Mouse (Mus musculus) heart, embryonic 15.5 days (tissue): Measurements from ENCODE around the gene Faap24. TPM values are rescaled to one million over a fixed set of nuclear protein-coding genes. Genes with fewer than 3 reads are reported as not detected.
A peak's percentile ranks its signal among the peaks of the same experiment; 100 is the strongest.

Source experiments
- ATAC-seq: fragments of 200-750 bp; cut with Nextera tagmentation; replicated peaks from 2 replicates; pipeline ENCODE4 v1.8.0; 2017; ENCODE audit warnings: low read depth, moderate TSS enrichment; ENCODE audit not compliant: insufficient number of reproducible peaks, insufficient read depth, low FRiP score
- H3K27ac ChIP-seq: fragments of 300-500 bp; sonication (generic); 2 replicates; pipeline ENCODE4 v1.5.1; 2015; ENCODE audit warnings: mild to moderate bottlenecking, inconsistent platforms
- H3K27me3 ChIP-seq: fragments of 300-500 bp; sonication (generic); 2 replicates; pipeline ENCODE4 v1.6.1; 2015; ENCODE audit warnings: inconsistent platforms
- H3K36me3 ChIP-seq: fragments of 300-500 bp; sonication (generic); 2 replicates; pipeline ENCODE4 v1.6.1; 2015; ENCODE audit warnings: mild to moderate bottlenecking, inconsistent platforms
- H3K4me1 ChIP-seq: fragments of 300-500 bp; sonication (generic); replicated peaks from 2 replicates; pipeline ENCODE4 v1.6.1; 2015; ENCODE audit warnings: inconsistent platforms
- H3K4me2 ChIP-seq: fragments of 300-500 bp; sonication (generic); 2 replicates; pipeline ENCODE4 v1.6.1; 2015; ENCODE audit warnings: inconsistent platforms, mild to moderate bottlenecking, moderate library complexity
- H3K4me3 ChIP-seq: fragments of 300-500 bp; sonication (generic); 2 replicates; pipeline ENCODE4 v1.5.1; 2015; ENCODE audit warnings: mild to moderate bottlenecking, inconsistent platforms
- H3K9ac ChIP-seq: fragments of 300-500 bp; sonication (generic); 2 replicates; pipeline ENCODE4 v1.6.1; 2015; ENCODE audit warnings: mild to moderate bottlenecking, inconsistent platforms
- H3K9me3 ChIP-seq: fragments of 300-500 bp; sonication (generic); replicated peaks from 2 replicates; pipeline ENCODE4 v1.6.1; 2016; ENCODE audit warnings: inconsistent platforms
- WGBS: fragments of 180-500 bp; shearing (Covaris S2); methylation state at CpG from one replicate; pipeline ENCODE4 v1.1.7; 2015; ENCODE audit warnings: mixed read lengths; 5-methylcytosine and 5-hydroxymethylcytosine counted together
- polyA plus RNA-seq: library from polyadenylated mRNA; unstranded; fragments of >200 nt; fragmentation: Nextera tagmentation; extraction: Ambion mirVana; gene quantifications from 2 replicates; pipeline ENCODE4 v1.2.1, GENCODE M21; 2015

The Faap24 gene
- 12.1 and 13.6 TPM in 2 replicates for polyA plus RNA-seq

DNA sequence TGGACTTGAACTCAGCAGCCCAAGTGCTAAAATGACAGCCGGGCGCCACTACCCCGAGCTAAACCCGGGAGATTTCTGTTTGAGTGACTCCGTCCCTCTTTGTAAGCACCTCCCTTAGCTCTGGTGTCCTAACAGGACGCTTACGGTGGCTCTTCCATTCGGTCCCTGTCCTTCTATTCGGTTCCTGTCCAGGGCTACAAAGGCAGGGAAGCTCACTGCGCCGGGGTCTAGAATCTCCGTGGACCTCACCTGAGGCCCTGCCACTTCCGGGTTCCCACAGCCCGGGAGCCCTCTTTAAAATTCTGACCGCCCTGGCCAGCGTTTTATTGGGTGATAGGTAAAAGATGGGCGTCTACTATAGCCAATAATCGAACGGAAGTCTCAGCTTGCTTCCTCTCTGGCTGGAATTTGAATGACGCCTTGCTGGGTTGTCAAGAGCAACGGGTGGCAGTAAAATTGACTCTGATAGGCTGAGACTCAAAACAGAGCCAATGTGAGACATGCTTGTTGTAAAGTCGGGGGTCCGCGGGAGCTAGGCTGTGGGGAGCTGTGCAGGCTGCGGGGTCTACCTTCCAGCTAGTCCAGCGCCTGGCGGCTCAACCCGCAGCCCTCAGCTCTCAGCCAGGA is at the start of gene Faap24, which contains the start of gene Cep89:
Gene Faap24, minus strand, starts transcription at position 295 of the 627 bp plus-strand sequence.
Gene Cep89, plus strand, starts transcription at position 494 of the 627 bp plus-strand sequence.
- Histone ChIP-seq H3K36me3 (peaks cover 33% of the 10 kb centered on the region; the same call in 1 of the 2 replicates), H3K27me3 (no peaks in the 10 kb centered on the region), H3K4me2 (peak within 1 kb of the TSS; percentile 87), H3K4me3 (peak within 1 kb of the TSS; percentile 71), H3K9me3 (no peaks in the 10 kb centered on the region), H3K4me1 (peaks cover 17% of the 10 kb centered on the region), H3K9ac (peak within 1 kb of the TSS; percentile 63), H3K27ac (peak within 1 kb of the TSS; percentile 32; the same call in 1 of the 2 replicates)
- WGBS, result under 1% methylated on average over 28 of the region's 28 CpGs
- ATAC-seq, result peak; percentile 92

DNA sequence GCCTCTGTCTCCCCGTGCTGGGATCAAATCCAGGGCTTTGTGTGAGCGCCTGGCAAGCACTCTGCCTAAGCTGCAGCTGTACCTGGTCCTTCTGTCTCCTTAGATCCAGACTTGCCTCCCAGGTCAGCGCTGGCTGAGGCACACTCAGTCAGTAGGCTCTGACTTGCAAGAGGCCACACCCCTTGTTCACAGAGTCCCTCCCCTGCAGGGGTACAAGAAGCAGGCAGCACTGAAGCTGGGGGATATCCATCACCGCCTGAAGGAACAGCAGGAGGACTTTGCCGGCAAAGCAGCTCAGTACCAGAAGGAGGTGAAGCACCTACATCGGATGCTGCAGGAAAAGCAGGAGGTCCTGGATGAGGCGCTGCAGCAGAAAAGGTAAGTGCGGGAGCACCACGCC is 38.6 kb upstream of the Faap24 start:
- H3K9me3 ChIP-seq, result no peaks in the 10 kb centered on the region
- H3K36me3 ChIP-seq, result peaks cover 64% of the 10 kb centered on the region
- no peaks in the 10 kb centered on the region for H3K27me3 ChIP-seq
- no peak overlapping the region for H3K4me2 ChIP-seq
- no peaks in the 10 kb centered on the region for H3K4me1 ChIP-seq
- H3K27ac ChIP-seq, result no peak overlapping the region
- H3K4me3 ChIP-seq, result no peak overlapping the region
- no peak for ATAC-seq
- 83% methylated on average over 9 of the region's 9 CpGs for WGBS
- H3K9ac ChIP-seq, result no peak overlapping the region

GRCm38 (mm10) chr7:35428146-35428545 is 31.5 kb upstream of the Faap24 start:
- ATAC-seq, result no peak
- 91% methylated on average over 10 of the region's 10 CpGs for WGBS
- Histone ChIP-seq H3K9ac (no peak overlapping the region), H3K9me3 (no peaks in the 10 kb centered on the region), H3K4me2 (no peak overlapping the region), H3K27me3 (no peaks in the 10 kb centered on the region), H3K4me3 (no peak overlapping the region), H3K4me1 (no peaks in the 10 kb centered on the region), H3K27ac (no peak overlapping the region), H3K36me3 (peaks cover 63% of the 10 kb centered on the region)

DNA sequence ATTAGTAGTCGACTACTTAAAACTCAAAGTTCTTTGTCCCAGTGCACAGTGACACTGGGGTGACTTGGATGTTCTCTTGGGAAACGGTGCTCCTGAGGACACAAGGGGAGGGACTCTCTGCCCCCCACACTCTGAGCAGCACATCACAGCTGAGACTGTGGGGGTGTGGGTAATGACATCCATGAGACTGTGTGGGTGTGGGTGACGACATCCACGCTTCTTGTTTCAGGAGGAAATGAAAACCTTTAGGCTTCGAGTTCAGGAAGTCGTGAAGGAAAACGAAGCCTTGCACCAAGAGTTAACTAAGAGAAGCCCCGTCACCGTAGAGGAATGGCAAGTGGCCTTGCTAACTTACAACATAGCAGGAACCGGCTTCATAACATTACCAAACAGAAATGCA is 26.4 kb upstream of the Faap24 start:
- Histone ChIP-seq H3K9me3 (no peaks in the 10 kb centered on the region), H3K36me3 (peaks cover 58% of the 10 kb centered on the region), H3K27ac (no peak overlapping the region), H3K27me3 (no peaks in the 10 kb centered on the region), H3K4me1 (no peaks in the 10 kb centered on the region), H3K4me2 (no peak overlapping the region), H3K4me3 (no peak overlapping the region), H3K9ac (no peak overlapping the region)
- WGBS, result 83% methylated on average over 10 of the region's 10 CpGs
- no peak for ATAC-seq

- Histone ChIP-seq H3K9ac (no peak overlapping the region), H3K9me3 (no peaks in the 10 kb centered on the region), H3K27ac (no peak overlapping the region), H3K4me2 (no peak overlapping the region), H3K4me1 (0 out of 2 replicates have a peak, but pooled peaks cover 2% of the 10 kb centered on the region), H3K4me3 (no peak overlapping the region), H3K36me3 (peaks cover 41% of the 10 kb centered on the region), H3K27me3 (no peaks in the 10 kb centered on the region)
- WGBS, result 79% methylated on average over 5 of the region's 5 CpGs
- ATAC-seq, result 0 out of 2 replicates have a peak, but pooled peaks have one; percentile 16
These were observed 20.0 kb upstream of the Faap24 start for GRCm38 (mm10) chr7:35416654-35416948.

- H3K4me1 ChIP-seq, result 0 out of 2 replicates have a peak, but pooled peaks cover 2% of the 10 kb centered on the region
- H3K27me3 ChIP-seq, result no peaks in the 10 kb centered on the region
- peaks cover 37% of the 10 kb centered on the region for H3K36me3 ChIP-seq
- 82% methylated on average over 9 of the region's 9 CpGs for WGBS
- no peak overlapping the region for H3K27ac ChIP-seq
- ATAC-seq, result no peak
- H3K4me3 ChIP-seq, result no peak overlapping the region
- H3K9ac ChIP-seq, result no peak overlapping the region
- H3K4me2 ChIP-seq, result no peak overlapping the region
- H3K9me3 ChIP-seq, result no peaks in the 10 kb centered on the region
These were observed 19.4 kb upstream of the Faap24 start for GRCm38 (mm10) chr7:35415801-35416653.

DNA sequence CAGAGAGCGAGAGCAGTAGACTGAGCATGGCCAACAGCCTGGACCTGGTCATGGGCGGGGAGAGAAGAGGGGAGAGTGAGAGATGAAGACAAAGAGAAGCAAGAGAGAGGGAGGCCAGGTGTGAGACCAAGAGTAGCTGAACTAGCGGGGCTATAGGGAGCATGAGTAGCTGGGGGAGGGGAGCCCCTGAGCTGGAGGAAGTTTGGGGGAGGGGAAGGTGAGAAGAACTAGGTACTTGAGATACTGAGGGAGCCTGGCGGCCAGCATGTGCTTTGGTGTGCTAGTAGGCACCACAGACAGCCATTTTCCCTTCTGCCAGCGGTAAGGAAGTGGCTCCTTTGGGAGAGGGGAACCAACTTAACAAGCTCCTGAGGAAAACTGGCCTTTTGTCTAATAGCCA is 18.6 kb upstream of the Faap24 start:
- Histone ChIP-seq H3K4me3 (no peak overlapping the region), H3K9me3 (no peaks in the 10 kb centered on the region), H3K27me3 (no peaks in the 10 kb centered on the region), H3K36me3 (peaks cover 39% of the 10 kb centered on the region), H3K27ac (peak overlapping the region; percentile 1; the same call in 1 of the 2 replicates), H3K4me2 (no peak overlapping the region), H3K9ac (no peak overlapping the region), H3K4me1 (0 out of 2 replicates have a peak, but pooled peaks cover 2% of the 10 kb centered on the region)
- no peak for ATAC-seq
- 52% methylated on average over 5 of the region's 5 CpGs for WGBS

DNA sequence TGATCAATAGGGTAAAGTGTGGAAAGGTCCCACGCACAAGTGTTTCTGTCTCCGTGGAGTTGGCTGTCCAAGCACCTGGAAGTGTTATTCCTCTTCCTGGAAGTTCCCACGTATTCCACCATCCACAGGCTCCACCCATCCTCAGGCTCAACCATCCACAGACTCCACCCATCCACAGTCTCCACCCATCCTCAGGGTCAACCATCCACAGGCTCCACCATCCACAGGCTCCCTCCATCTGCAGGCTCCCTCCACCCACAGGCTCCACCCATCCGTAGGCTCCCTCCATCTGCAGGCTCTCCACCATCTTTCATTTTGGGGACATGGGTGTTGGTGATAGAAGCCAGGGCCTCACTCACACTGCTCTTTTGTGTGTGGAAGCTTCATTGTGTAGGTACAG is 4.5 kb upstream of the Faap24 start:
- H3K27me3 ChIP-seq, result no peaks in the 10 kb centered on the region
- peaks cover 63% of the 10 kb centered on the region for H3K36me3 ChIP-seq
- no peak overlapping the region for H3K9ac ChIP-seq
- no peaks in the 10 kb centered on the region for H3K9me3 ChIP-seq
- WGBS, result 84% methylated on average over 4 of the region's 4 CpGs
- no peak overlapping the region for H3K27ac ChIP-seq
- no peak overlapping the region for H3K4me2 ChIP-seq
- no peak overlapping the region for H3K4me3 ChIP-seq
- peaks cover 9% of the 10 kb centered on the region for H3K4me1 ChIP-seq
- ATAC-seq, result no peak

GRCm38 (mm10) chr7:35395734-35396456 is 741 bp downstream of the Faap24 start:
- Histone ChIP-seq H3K36me3 (peaks cover 26% of the 10 kb centered on the region; the same call in 1 of the 2 replicates), H3K27ac (no peak overlapping the region), H3K9me3 (no peaks in the 10 kb centered on the region), H3K4me2 (peak overlapping the region; percentile 87), H3K4me3 (peak overlapping the region; percentile 71), H3K27me3 (no peaks in the 10 kb centered on the region), H3K4me1 (peaks cover 17% of the 10 kb centered on the region), H3K9ac (peak overlapping the region; percentile 58)
- 8% methylated on average over 17 of the region's 17 CpGs for WGBS
- ATAC-seq, result no peak

DNA sequence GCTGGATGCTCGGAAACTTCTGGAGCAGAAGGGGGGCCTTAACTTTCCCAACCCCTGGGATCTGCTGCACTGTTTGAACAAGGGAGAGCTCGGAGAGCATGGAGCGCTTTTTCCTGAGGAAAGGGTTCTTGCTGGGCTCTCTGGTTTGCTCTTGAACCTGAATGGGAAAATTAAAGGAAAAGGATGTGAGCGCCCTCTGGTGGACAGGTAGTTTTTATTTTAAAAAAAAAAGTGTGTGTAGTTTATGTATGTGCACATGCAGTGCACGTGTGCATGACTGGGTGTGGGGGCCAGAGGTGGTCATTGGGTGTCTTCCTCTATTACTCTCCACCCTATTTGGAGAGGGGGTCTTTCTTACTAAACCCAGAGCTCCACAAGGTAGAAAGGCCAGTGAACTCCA is 3.7 kb downstream of the Faap24 start:
- no peak overlapping the region for H3K4me3 ChIP-seq
- H3K36me3 ChIP-seq, result peaks cover 9% of the 10 kb centered on the region; the same call in 1 of the 2 replicates
- 61% methylated on average over 5 of the region's 5 CpGs for WGBS
- no peak for ATAC-seq
- no peaks in the 10 kb centered on the region for H3K9me3 ChIP-seq
- H3K27ac ChIP-seq, result no peak overlapping the region
- peaks cover 16% of the 10 kb centered on the region for H3K4me1 ChIP-seq
- no peak overlapping the region for H3K9ac ChIP-seq
- H3K4me2 ChIP-seq, result no peak overlapping the region
- no peaks in the 10 kb centered on the region for H3K27me3 ChIP-seq

DNA sequence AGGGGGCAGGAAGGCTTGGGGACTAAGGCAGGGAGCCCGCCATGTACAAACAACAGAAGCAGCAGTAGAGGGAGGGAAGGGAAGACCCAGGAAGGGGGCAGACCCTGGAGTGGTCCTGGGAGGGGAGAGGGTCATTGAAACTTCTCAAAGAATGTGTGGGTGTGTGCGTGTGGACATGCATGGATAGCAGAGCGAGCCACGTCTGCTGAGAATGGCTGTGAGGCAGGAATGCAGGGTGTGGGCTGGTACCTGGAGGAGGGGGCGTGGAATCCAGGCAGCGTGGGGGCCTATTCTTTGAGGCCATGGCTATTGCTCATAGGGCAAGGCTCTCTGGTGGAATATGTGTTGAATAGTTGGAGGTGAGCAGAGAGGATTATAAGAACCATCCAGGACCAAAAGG is 7.9 kb downstream of the Faap24 start:
- H3K4me3 ChIP-seq, result no peak overlapping the region
- no peak for ATAC-seq
- no peak overlapping the region for H3K4me2 ChIP-seq
- H3K9ac ChIP-seq, result no peak overlapping the region
- peaks cover 2% of the 10 kb centered on the region; the same call in 1 of the 2 replicates for H3K36me3 ChIP-seq
- H3K4me1 ChIP-seq, result no peaks in the 10 kb centered on the region
- H3K27ac ChIP-seq, result no peak overlapping the region
- WGBS, result 66% methylated on average over 6 of the region's 6 CpGs
- H3K27me3 ChIP-seq, result no peaks in the 10 kb centered on the region
- no peaks in the 10 kb centered on the region for H3K9me3 ChIP-seq
